Mouse (Mus musculus) olfactory bulb, adult 2 months (tissue): ENCODE measurements at regions not wholly inside any gene's neighbourhood (a gene's known extent, or its start where the extent isn't known, plus 50 kb on each side); places are given as distances from the start of the nearest gene placed in this dataset.

Experiments
- H3K27ac ChIP-seq: fragments of 200-500 bp; 2 replicates; pipeline ENCODE4 v1.5.1; 2012; ENCODE audit warnings: low read depth, low read length; ENCODE audit not compliant: insufficient read depth
- H3K4me1 ChIP-seq: fragments of 200-500 bp; 2 replicates; pipeline ENCODE4 v1.6.1; 2012; ENCODE audit warnings: low read length; ENCODE audit not compliant: control insufficient read depth, insufficient read depth
- H3K4me3 ChIP-seq: fragments of 200-500 bp; 2 replicates; pipeline ENCODE4 v1.5.1; 2012; ENCODE audit warnings: mild to moderate bottlenecking, low read depth, low read length, moderate library complexity; ENCODE audit not compliant: insufficient read depth
- CTCF ChIP-seq: fragments of 200-500 bp; IDR thresholded peaks from 2 replicates; pipeline ENCODE4 v1.5.1; 2012; ENCODE audit warnings: low read depth, mild to moderate bottlenecking, low read length, moderate library complexity; ENCODE audit not compliant: insufficient read depth
- POLR2A ChIP-seq: fragments of 200-500 bp; IDR thresholded peaks from 2 replicates; pipeline ENCODE4 v1.6.1; 2012; ENCODE audit warnings: mild to moderate bottlenecking, low read depth, low read length, moderate library complexity; ENCODE audit not compliant: insufficient read depth
- WGBS: fragments of 180-500 bp; shearing (Covaris S2); methylation state at CpG from one replicate; pipeline ENCODE4 v1.1.7; 2018; 5-methylcytosine and 5-hydroxymethylcytosine counted together

DNA sequence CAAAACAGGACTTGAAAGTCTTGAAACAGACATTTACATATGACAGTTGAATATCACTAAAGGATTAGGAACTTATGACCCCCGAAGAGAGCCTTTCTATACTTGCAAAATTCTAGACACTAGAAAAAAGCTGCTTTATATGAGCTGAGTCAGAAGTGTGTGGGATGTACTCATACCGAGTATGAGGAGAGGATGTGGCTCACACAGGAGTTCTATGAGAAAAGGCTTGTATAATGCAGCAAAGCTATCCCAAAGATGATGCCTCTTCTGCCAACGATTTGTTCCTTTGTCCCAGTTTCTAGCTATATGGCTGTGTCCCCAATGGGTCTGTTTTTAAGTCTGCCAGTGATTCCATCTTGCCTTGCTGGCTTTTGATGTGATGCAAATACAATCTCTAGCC, 708.2 kb upstream of the Cited2 start:
- 57% methylated on average over 3 of the region's 3 CpGs for WGBS
- Histone ChIP-seq H3K4me1 (no peaks in the 10 kb centered on the region), H3K4me3 (no peak overlapping the region), H3K27ac (no peak overlapping the region)
- no peak for TF ChIP-seq POLR2A
- TF ChIP-seq CTCF = no peak

- no peak for TF ChIP-seq CTCF
- no peak for TF ChIP-seq POLR2A
- H3K4me3 ChIP-seq = no peak overlapping the region
- 93% methylated on average over 4 of the region's 4 CpGs for WGBS
- no peak overlapping the region for H3K27ac ChIP-seq
- no peaks in the 10 kb centered on the region for H3K4me1 ChIP-seq
These were observed 706.2 kb upstream of the Cited2 start for GRCm38 (mm10) chr10:17016854-17017253.

DNA sequence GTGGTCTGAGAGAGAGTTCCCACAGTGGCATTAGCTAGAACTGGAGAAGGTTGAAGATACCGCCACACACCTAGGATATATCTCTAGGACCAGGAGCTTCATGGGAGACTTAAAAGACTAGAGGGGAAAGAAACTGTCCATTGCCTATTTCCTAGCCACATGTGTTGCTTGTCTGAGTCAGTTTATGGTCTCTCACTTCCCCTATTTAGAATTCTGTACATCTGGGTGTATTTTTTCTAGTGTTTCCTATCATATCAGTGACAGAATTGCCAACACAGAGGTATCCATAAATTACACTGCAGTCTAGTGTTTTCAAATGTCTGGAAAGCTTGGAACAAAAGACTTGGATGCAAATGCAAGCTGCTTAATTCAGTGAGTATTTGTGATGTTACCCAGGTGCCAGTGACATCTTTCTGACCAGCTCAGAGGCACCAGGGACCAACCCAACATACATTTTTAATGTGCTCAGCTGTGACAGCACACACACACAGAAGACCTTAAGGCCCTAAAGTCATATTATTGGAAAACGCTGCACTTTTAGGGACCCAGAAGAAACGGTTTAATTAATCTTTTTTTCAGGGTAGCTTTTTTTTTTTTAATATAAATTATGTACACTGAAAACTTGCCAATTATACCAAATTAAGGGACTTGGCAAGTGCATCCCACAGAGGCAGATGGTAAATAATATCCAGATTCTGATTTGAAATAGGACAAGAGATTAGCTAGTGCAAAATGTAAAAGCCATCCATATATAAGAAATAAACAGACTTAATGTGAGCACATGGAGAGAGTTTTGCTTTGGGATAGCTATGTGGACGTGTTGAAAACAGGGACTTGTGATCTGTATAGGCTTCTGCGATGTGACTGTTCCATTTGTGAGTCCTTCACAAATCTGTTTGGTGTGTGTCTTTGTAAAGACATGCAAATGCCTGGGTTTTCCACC, 700.5 kb upstream of the Cited2 start:
- no peaks in the 10 kb centered on the region for H3K4me1 ChIP-seq
- 88% methylated on average over 5 of the region's 5 CpGs for WGBS
- no peak overlapping the region for H3K27ac ChIP-seq
- TF ChIP-seq CTCF (no peak), POLR2A (no peak)
- H3K4me3 ChIP-seq = no peak overlapping the region

GRCm38 (mm10) chr10:17023571-17024293, 699.3 kb upstream of the Cited2 start:
- H3K27ac ChIP-seq = peak overlapping the region; percentile 60
- no peak overlapping the region for H3K4me3 ChIP-seq
- H3K4me1 ChIP-seq = no peaks in the 10 kb centered on the region
- TF ChIP-seq CTCF (no peak), POLR2A (no peak)
- WGBS = 28% methylated on average over 13 of the region's 13 CpGs

DNA sequence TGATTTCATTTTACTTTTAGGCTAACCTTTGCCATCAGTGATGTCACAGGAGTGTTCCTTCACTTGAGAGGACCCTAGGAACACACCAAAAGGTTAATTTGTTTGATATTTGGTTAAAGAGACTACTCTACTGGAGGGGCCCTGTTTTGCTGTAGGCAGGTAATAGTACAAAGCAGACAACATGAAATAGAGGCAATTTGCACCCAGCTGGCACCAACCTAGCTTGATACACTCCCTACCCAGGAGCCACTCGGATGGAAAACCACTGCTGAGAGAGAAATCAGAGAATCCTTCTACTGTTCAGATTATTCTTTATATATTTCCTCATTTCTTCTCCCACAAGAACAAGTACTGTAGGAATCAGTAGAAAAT, 698.7 kb upstream of the Cited2 start:
- WGBS = 57% methylated on average over 1 of the region's 1 CpGs
- no peaks in the 10 kb centered on the region for H3K4me1 ChIP-seq

GRCm38 (mm10) chr10:17034892-17035775, 687.9 kb upstream of the Cited2 start:
- no peak for TF ChIP-seq CTCF
- no peak for TF ChIP-seq POLR2A
- Histone ChIP-seq H3K27ac (peak overlapping the region; percentile 90), H3K4me1 (no peaks in the 10 kb centered on the region), H3K4me3 (no peak overlapping the region)
- 34% methylated on average over 2 of the region's 2 CpGs for WGBS

More for the DNA sequence above, 698.7 kb upstream of the Cited2 start:
- no peak overlapping the region for H3K4me3 ChIP-seq
- H3K27ac ChIP-seq = peak overlapping the region; percentile 51; the same call in 1 of the 2 replicates
- TF ChIP-seq CTCF (no peak), POLR2A (no peak)

GRCm38 (mm10) chr10:17038259-17039043, 684.6 kb upstream of the Cited2 start:
- H3K27ac ChIP-seq = no peak overlapping the region
- no peak for TF ChIP-seq POLR2A
- no peak for TF ChIP-seq CTCF
- 70% methylated on average over 11 of the region's 11 CpGs for WGBS
- H3K4me1 ChIP-seq = peaks cover 3% of the 10 kb centered on the region; the same call in 1 of the 2 replicates
- H3K4me3 ChIP-seq = no peak overlapping the region

GRCm38 (mm10) chr10:17042090-17042489, 680.9 kb upstream of the Cited2 start:
- TF ChIP-seq CTCF (no peak), POLR2A (no peak)
- H3K4me1 ChIP-seq = peaks cover 3% of the 10 kb centered on the region; the same call in 1 of the 2 replicates
- 94% methylated on average over 1 of the region's 1 CpGs for WGBS
- no peak overlapping the region for H3K4me3 ChIP-seq
- H3K27ac ChIP-seq = no peak overlapping the region

DNA sequence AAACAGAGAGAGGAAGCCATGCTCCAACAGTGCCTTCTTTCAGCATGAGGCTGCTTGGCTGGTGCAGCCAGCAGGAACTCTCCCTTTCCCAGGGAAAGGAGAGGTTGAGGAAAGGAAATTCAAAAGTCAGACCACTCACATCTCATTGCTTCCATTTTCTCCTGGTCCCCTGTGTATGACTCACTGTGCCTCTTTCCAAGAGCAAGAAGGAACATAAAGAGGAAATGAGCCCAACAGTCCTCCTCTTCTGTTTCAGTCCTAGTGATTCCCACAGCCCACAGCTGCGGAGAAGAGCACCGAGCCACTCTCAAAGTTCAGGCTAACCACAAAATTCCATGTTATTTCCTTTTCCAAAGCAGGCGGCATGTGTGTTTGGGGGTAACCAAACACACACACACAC, 680.0 kb upstream of the Cited2 start:
- peaks cover 3% of the 10 kb centered on the region; the same call in 1 of the 2 replicates for H3K4me1 ChIP-seq
- WGBS = 58% methylated on average over 3 of the region's 3 CpGs
- no peak overlapping the region for H3K27ac ChIP-seq
- H3K4me3 ChIP-seq = no peak overlapping the region
- TF ChIP-seq POLR2A = no peak
- no peak for TF ChIP-seq CTCF
